ENCODE assay signal across 17 mouse cellular contexts in the genomic region with DNA sequence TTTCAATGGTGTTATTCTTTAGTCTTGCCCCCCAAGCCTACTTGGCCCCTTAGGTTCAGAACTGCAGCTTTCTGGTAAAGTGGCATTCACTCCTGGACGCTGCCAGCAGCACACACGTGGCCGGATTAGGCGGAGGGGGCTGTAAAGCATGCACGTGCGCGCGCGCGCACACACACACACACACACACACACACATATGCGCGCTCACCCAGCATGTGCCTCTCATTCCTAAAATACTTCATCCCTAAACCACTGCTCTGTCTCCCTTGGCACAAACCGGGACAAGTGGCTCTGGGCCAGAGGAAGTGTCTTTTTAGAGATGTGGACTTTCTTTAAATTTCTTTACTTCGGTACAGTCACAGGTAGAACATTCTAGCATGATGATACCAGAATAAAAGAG.
DNase-seq lines count a peak whose midpoint lies in the region; ATAC-seq and TF ChIP-seq lines count a peak whose summit lies in the region.
"Had no signal": no experiment of that assay in that cellular context is flagged by ENCODE, and none has a peak within 500 bp of the region (broad histone marks: within the 10 kb centered on the region; RNA-seq: fewer than 3 reads in every experiment).

No protein-coding gene starts in this region.

- H3K27me3 ChIP-seq in intestine, embryonic 14.5 days (replicated peaks; ENCODE audit: control insufficient read depth, insufficient read depth, low read length): no peaks in the 10 kb centered on the region
- H3K27me3 ChIP-seq in intestine, postnatal 0 days (replicated peaks; ENCODE audit: control insufficient read depth, insufficient read depth, low read length): no peaks in the 10 kb centered on the region
- no peaks in the 10 kb centered on the region for H3K27me3 ChIP-seq in embryonic facial prominence, embryonic 14.5 days (replicated peaks; ENCODE audit: control insufficient read depth, insufficient read depth, low read length)
- H3K27me3 ChIP-seq: forebrain, embryonic 13.5 days; hindbrain, embryonic 15.5 days; neural tube, embryonic 12.5 days had no signal

- WGBS in intestine, embryonic 14.5 days: 77% methylated on average over 14 of the region's 14 CpGs
- WGBS in intestine, postnatal 0 days: 77% methylated on average over 14 of the region's 14 CpGs
- 51% methylated on average over 14 of the region's 14 CpGs for WGBS in embryonic facial prominence, embryonic 14.5 days

- DNase-seq in gastrocnemius, postnatal 14 days: peak; percentile 32
- DNase-seq in gastrocnemius, adult 18-20 months (ENCODE audit: low spot score): no peak
- DNase-seq in intestine, embryonic 14.5 days (ENCODE audit: low spot score): no peak
- DNase-seq in NIH3T3 (ENCODE audit: low read depth): peak; percentile 20
- peak; percentile 59 for DNase-seq in embryonic facial prominence, embryonic 14.5 days (ENCODE audit: low spot score)
- DNase-seq in right cerebral cortex, postnatal 36 days (ENCODE audit: low spot score in 2 of 2): no peak
- DNase-seq: cerebellum, adult 11 months; cerebellum, postnatal 25 days; kidney, postnatal 10 days; lung, postnatal 10 days; right cerebral cortex, postnatal 14 days; thymus, adult 18-20 months had no signal

- TF ChIP-seq CTCF in intestine, postnatal 0 days (IDR thresholded peaks at IDR 0.05; ENCODE audit: low read depth): no peak

- no peak overlapping the region for H3K4me2 ChIP-seq in intestine, embryonic 14.5 days (ENCODE audit: low read length)
- no peak overlapping the region for H3K4me2 ChIP-seq in intestine, postnatal 0 days (replicated peaks; ENCODE audit: low read depth)
- H3K4me2 ChIP-seq in embryonic facial prominence, embryonic 14.5 days (ENCODE audit: low read depth, low read length): peak overlapping the region; percentile 44
- H3K4me2 ChIP-seq: forebrain, embryonic 13.5 days; hindbrain, embryonic 15.5 days; neural tube, embryonic 12.5 days had no signal

- H3K9me3 ChIP-seq in intestine, embryonic 14.5 days (ENCODE audit: control insufficient read depth, low read length): no peaks in the 10 kb centered on the region
- no peaks in the 10 kb centered on the region for H3K9me3 ChIP-seq in intestine, postnatal 0 days (ENCODE audit: control insufficient read depth)
- H3K9me3 ChIP-seq in embryonic facial prominence, embryonic 14.5 days (ENCODE audit: control insufficient read depth, low read length): no peaks in the 10 kb centered on the region
- H3K9me3 ChIP-seq: forebrain, embryonic 13.5 days; hindbrain, embryonic 15.5 days; neural tube, embryonic 12.5 days had no signal

- 0 out of 2 replicates have a peak, but pooled peaks cover 5% of the 10 kb centered on the region for H3K36me3 ChIP-seq in intestine, embryonic 14.5 days (ENCODE audit: control insufficient read depth, insufficient read depth, low read length)
- H3K36me3 ChIP-seq in intestine, postnatal 0 days (ENCODE audit: control insufficient read depth, insufficient read depth): peaks cover 5% of the 10 kb centered on the region; the same call in 1 of the 2 replicates
- H3K36me3 ChIP-seq in embryonic facial prominence, embryonic 14.5 days (ENCODE audit: control insufficient read depth, insufficient read depth, low read length): 0 out of 2 replicates have a peak, but pooled peaks cover 12% of the 10 kb centered on the region
- H3K36me3 ChIP-seq: hindbrain, embryonic 15.5 days; neural tube, embryonic 12.5 days had no signal

- 0 out of 2 replicates have a peak overlapping the region, but pooled peaks have one; percentile 47 for H3K27ac ChIP-seq in intestine, embryonic 14.5 days (ENCODE audit: low read depth)
- no peak overlapping the region for H3K27ac ChIP-seq in intestine, postnatal 0 days (ENCODE audit: low read depth, low read length)
- H3K27ac ChIP-seq in embryonic facial prominence, embryonic 14.5 days (replicated peaks; ENCODE audit: low read depth, low read length): peak overlapping the region; percentile 80
- H3K27ac ChIP-seq: forebrain, embryonic 13.5 days; hindbrain, embryonic 15.5 days; liver, embryonic 14.5 days; neural tube, embryonic 12.5 days had no signal

- no peak overlapping the region for H3K4me3 ChIP-seq in intestine, embryonic 14.5 days (ENCODE audit: low read depth, low read length)
- H3K4me3 ChIP-seq in intestine, postnatal 0 days (ENCODE audit: low read depth, low read length): no peak overlapping the region
- H3K4me3 ChIP-seq in embryonic facial prominence, embryonic 14.5 days (ENCODE audit: low read depth, low read length): no peak overlapping the region; the same call in 1 of the 2 replicates
- H3K4me3 ChIP-seq: forebrain, embryonic 13.5 days; hindbrain, embryonic 15.5 days; neural tube, embryonic 12.5 days had no signal

- ATAC-seq in intestine, embryonic 14.5 days (replicated peaks; ENCODE audit: low FRiP score, low TSS enrichment, low read depth): no peak
- no peak for ATAC-seq in intestine, postnatal 0 days
- ATAC-seq in embryonic facial prominence, embryonic 14.5 days (ENCODE audit: low read depth): peak; percentile 58
- ATAC-seq: forebrain, embryonic 13.5 days had no signal

- H3K4me1 ChIP-seq in intestine, embryonic 14.5 days (replicated peaks; ENCODE audit: control insufficient read depth, insufficient read depth, low read length): peaks cover 20% of the 10 kb centered on the region; the same call in 1 of the 2 replicates
- peaks cover 5% of the 10 kb centered on the region; the same call in 1 of the 2 replicates for H3K4me1 ChIP-seq in intestine, postnatal 0 days (replicated peaks; ENCODE audit: control insufficient read depth, insufficient read depth, low read length)
- peaks cover 40% of the 10 kb centered on the region for H3K4me1 ChIP-seq in embryonic facial prominence, embryonic 14.5 days (ENCODE audit: control insufficient read depth, insufficient read depth, low read length)
- H3K4me1 ChIP-seq: forebrain, embryonic 13.5 days; hindbrain, embryonic 15.5 days; neural tube, embryonic 12.5 days had no signal

- no peak overlapping the region for H3K9ac ChIP-seq in intestine, embryonic 14.5 days (ENCODE audit: low read length)
- H3K9ac ChIP-seq in intestine, postnatal 0 days (ENCODE audit: low read depth, low read length): no peak overlapping the region
- no peak overlapping the region for H3K9ac ChIP-seq in embryonic facial prominence, embryonic 14.5 days (ENCODE audit: low read depth, low read length)
- H3K9ac ChIP-seq: forebrain, embryonic 13.5 days; hindbrain, embryonic 15.5 days; liver, embryonic 14.5 days; neural tube, embryonic 12.5 days had no signal

- intact Hi-C loops in gastrocnemius, postnatal 14 days (cut with DNase I; ENCODE audit: low total_unique reads): no loop called here

Comparison
In these comparisons a context has a peak if more than half of its experiments do, and no peak if none do; other contexts are left out.
1. DNase-seq: peak in gastrocnemius, postnatal 14 days (single experiment), NIH3T3 (single experiment) and embryonic facial prominence, embryonic 14.5 days (single experiment); none in gastrocnemius, adult 18-20 months (single experiment), intestine, embryonic 14.5 days (single experiment) and right cerebral cortex, postnatal 36 days (0 of 2).